Mouse (Mus musculus): ENCODE results near the gene Defa31. TPM values are rescaled to one million over a fixed set of nuclear protein-coding genes. Genes with fewer than 3 reads are reported as not detected.
"Not testable (repeated sequence)": the region's sequence is repeated elsewhere in the genome, so short reads cannot be mapped to it uniquely, and the experiment has no call there.

The Defa31 gene
- total RNA-seq (2021): not detected

- intact Hi-C loops (cut with DNase I): not testable (repeated sequence)
Measured at GRCm38 (mm10) chr8:21191314-21191713, at the start of gene Defa31. Gene Defa31 (plus strand): TSS chr8:21191614.

GRCm38 (mm10) chr8:21161977-21162376 lies 29.4 kb upstream of the Defa31 start, which contains the start of gene Defa22:
Gene Defa22 (plus strand): TSS chr8:21162277.
- intact Hi-C loops (cut with DNase I); DNase-seq (ENCODE audit: low spot score in 2 of 2): not testable (repeated sequence)

More at GRCm38 (mm10) chr8:21191314-21191713, at the start of gene Defa31:
- DNase-seq (ENCODE audit: low spot score in 2 of 2): not testable (repeated sequence)

GRCm38 (mm10) chr8:21201261-21201660 lies 9.8 kb downstream of the Defa31 start, which contains the start of gene Gm15293:
Gene Gm15293 (plus strand): TSS chr8:21201561.
- intact Hi-C loops (cut with DNase I); DNase-seq (ENCODE audit: low spot score in 2 of 2): not testable (repeated sequence)

Other genes starting within 250 kb of the Defa31 start
- not detected for gene AY761185, start 246.9 kb upstream of the Defa31 start, total RNA-seq (2021)
- not detected for gene Defa21, start 166.1 kb upstream of the Defa31 start, total RNA-seq (2021)
- not detected for gene Defa23, start 136.6 kb upstream of the Defa31 start, total RNA-seq (2021)
- not detected for gene Defa35, start 126.6 kb upstream of the Defa31 start, total RNA-seq (2021)
- not detected for gene Defa25, start 107.2 kb upstream of the Defa31 start, total RNA-seq (2021)
- not detected for gene Gm14851, start 95.6 kb upstream of the Defa31 start, total RNA-seq (2021)
- not detected for gene Defa30, start 57.0 kb upstream of the Defa31 start, total RNA-seq (2021)
- not detected for gene Defa22, start 29.3 kb upstream of the Defa31 start, total RNA-seq (2021)
- gene Gm15293, start 9.9 kb downstream of the Defa31 start, total RNA-seq (2021): not detected
- not detected for gene Gm15292, start 58.1 kb downstream of the Defa31 start, total RNA-seq (2021)
- gene Defa27, start 123.9 kb downstream of the Defa31 start, total RNA-seq (2021): not detected
- not detected for gene Defa29, start 135.4 kb downstream of the Defa31 start, total RNA-seq (2021)
- gene Defa2, start 186.9 kb downstream of the Defa31 start, total RNA-seq (2021): not detected
- gene Defa33, start 200.2 kb downstream of the Defa31 start, total RNA-seq (2021): not detected
- gene Defa36, start 235.8 kb downstream of the Defa31 start, total RNA-seq (2021): not detected

Measured in left cerebral cortex, postnatal 36 days (tissue).